Mouse (Mus musculus) frontal cortex, postnatal 36 days (tissue): ENCODE measurements around the gene Cacna1f.

Source experiments
- DNase-seq, 2 experiments: peaks; one replicate each; pipeline ENCODE4 v3.0.0; 2022; ENCODE audit warnings: low spot score in 2 of 2

Cacna1f gene

DNA sequence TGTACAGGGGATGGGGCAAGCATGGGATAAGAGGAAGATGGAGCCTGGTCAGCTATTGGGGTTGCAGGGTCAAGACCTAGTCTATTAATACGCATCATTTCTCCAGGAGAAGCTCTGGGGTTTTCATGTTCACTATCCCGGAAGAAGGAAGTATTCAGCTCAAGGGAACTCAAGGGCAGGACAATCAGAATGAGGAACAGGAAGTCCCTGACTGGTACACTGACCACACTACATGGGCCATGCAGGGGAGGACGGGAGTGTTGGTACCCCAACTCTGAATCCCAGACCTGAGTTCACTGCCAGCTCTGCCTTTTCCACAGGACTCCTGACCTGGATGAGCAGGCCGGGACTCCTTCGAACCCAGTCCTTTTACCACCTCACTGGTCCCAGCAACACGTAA lies 25.7 kb downstream of the Cacna1f start:
- DNase-seq = no peak

DNA sequence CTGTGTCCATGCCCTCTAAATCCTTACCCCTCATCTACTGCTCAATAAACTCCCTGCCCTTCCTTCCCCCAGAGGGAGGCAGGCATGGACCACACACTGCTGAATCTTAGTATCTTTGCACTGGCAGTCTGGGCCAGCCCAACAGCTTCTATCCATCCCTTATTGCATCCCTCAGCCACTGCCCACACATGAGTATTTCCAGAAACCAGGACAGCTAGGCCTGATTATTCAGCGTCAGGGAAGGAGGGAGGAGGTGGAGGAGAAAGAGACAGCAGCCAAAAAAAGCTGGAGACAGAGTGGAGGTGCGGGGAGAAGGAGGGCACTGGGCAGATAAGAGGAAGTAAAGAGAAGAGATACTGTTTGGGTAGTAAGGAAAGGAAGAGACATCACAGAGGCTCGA lies 28.2 kb downstream of the Cacna1f start:
- DNase-seq = peak; percentile 52 to 69

GRCm38 (mm10) chrX:7638401-7639091 lies 31.7 kb downstream of the Cacna1f start, which contains the start of gene Syp:
Gene Syp, plus strand, starts transcription at chrX:7638471.
- DNase-seq = peak; percentile 82 to 91

GRCm38 (mm10) chrX:7639536-7640325 lies 32.8 kb downstream of the Cacna1f start:
- DNase-seq = no peak

DNA sequence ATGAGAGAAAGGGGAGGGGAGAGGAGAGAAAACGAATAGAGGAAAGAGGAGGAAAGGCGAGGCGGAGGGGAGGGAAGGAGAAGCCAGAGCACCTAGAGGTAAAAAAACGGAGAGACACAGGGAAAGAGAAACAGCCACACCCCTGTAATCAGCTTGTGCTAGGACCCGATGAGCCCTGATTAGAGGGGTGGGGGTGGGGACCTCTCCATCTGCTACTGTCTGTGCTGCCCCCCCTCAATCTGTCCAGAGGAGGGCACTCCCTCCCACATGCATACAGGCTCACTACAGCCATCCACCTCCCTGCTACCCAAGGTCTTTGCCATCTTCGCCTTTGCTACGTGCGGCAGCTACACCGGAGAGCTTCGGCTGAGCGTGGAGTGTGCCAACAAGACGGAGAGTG lies 33.9 kb downstream of the Cacna1f start:
- no peak for DNase-seq

DNA sequence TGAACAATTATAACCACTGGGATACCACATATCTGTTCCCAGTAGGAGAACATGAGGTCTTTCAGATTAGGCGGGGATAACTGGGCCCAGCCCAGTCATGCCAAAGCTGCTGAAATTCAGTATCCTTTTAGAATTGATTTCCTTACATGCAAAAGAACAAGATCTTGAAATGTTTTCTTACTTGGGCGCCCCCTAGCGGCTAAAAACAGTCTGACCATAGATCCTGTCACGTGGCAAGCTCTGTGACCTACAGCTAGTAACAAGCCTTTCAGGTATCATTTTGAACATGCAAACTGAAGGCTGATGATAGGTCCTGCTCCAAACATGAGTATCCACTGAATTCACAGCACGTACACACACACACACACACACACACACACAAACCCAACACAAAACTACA lies 38.5 kb downstream of the Cacna1f start:
- DNase-seq = peak; percentile 73 to 87

DNA sequence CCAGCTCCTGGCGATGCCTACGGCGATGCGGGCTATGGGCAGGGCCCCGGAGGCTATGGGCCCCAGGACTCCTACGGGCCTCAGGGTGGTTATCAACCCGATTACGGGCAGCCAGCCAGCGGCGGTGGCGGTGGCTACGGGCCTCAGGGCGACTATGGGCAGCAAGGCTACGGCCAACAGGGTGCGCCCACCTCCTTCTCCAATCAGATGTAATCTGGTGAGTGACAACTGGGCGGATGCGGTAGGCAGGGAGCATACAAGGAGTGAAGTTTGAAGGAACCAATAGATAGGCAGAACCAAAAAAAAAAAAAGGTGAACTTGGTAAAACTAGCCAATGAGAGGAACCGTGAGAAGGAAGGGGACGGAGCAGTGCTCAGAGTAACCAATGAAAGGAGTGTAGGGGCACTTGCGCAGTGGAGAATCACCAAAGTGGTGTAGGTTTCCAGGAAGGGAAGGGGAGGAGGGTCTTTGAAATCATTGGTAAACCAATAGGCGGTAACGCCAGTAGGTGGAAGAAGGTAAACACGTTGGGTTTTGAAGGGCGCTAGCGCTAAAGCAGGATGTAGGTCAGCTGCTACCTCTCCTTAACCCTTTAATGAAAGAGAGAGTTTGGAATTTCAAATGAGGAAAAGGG lies 41.9 kb downstream of the Cacna1f start:
- peak in 1 of 2 experiments; percentile 59 for DNase-seq

DNA sequence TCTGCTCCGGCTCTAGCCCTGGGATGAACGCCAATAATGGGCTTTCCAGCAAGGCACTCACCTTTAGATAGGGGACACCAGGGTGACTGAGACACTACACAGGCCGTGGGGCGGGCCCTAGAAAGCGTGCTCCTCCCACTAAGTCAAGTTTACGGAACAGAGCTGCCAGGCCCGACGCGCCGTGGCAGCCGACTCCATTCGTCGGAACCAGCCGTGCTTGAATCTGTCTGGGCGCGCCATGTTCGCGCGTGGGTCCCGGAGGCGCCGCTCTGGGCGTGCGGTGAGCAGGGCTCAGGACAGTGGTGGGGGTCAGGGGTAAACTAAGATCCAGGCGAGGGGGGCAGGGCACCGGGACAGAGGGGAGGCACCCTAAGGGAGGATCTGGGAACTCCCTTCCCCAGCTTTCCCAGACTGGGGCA lies 50.3 kb downstream of the Cacna1f start, which contains the start of gene Prickle3:
TSS of gene Prickle3 (plus strand) at position 40 of the 419 bp plus-strand sequence.
- no peak for DNase-seq

GRCm38 (mm10) chrX:7658031-7658784 lies 51.3 kb downstream of the Cacna1f start:
- DNase-seq = no peak

GRCm38 (mm10) chrX:7658785-7659589 lies 52.1 kb downstream of the Cacna1f start:
- no peak for DNase-seq

- DNase-seq = no peak
Measured at GRCm38 (mm10) chrX:7661086-7661485, 54.2 kb downstream of the Cacna1f start.

DNA sequence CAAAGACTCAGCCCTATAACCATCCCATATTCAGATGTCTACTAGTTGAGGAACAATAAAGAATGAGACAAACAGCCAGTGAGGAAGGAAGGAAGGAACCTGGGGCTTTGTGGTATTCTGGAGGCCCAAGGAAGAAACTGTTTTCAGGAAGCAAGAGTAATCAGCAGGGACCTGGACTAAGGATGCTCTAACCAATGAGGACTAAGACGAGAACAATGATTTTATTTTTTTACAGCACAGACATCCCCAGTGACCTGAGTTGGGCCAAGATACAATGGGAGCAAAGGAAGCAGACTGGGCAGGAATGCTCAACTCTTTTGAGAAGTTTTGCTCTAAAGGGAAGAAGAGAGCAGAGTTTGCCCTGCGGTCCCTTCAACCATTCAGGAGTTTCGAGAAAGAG lies 56.1 kb downstream of the Cacna1f start:
- DNase-seq = no peak

DNA sequence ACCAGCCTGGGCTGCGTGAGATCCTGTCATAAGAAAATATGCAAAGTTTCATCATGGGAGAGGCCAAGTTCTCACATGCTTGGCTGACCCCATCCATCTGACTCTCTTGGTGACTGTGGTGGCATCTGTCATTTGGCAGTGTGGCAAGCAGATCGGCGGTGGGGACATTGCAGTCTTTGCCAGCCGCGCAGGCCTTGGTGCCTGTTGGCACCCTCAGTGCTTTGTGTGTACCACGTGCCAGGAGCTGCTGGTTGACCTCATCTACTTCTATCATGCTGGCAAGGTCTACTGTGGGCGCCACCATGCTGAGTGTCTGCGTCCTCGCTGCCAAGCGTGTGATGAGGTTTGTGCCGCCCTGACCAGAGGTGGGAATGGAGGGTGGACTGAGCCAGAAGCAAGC lies 57.9 kb downstream of the Cacna1f start:
- DNase-seq = no peak

DNA sequence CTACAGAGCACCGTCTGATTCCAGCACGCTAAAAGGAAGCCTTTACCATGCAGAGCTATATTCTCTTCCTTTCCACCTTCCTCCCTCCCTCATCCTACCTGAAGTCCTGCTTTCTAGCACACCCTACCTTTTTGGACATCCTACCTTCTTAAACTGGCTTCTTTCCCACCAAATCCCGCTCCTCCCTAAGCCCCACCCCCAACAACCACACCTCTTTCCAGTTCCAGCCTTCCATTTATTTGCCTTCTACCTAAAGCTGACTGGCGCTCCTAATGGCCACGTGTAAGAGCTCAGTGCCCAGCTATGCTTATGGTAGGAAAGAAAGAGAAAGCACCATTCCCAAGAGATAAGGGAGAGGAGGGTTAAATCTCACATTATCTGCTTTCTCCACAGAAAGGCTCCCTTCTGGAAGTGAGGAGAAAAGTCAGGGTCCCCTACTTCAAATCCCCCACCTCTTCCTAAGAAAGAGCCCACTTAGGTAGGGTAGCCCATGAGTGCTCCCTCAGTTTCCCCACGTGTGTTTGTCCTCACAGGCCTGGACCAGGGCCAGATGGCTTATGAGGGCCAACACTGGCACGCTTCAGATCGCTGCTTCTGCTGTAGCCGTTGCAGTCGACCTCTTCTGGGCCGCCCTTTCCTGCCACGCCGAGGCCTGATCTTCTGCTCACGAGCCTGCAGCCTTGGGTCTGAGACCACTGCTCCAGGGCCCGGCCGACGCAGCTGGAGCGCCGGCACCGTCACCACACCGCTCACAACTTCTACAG lies 59.0 kb downstream of the Cacna1f start:
- DNase-seq = no peak

GRCm38 (mm10) chrX:7670390-7670881 lies 63.6 kb downstream of the Cacna1f start:
- peak in 1 of 2 experiments; percentile 30 for DNase-seq

- DNase-seq = no peak
Measured at GRCm38 (mm10) chrX:7670921-7671623, 64.2 kb downstream of the Cacna1f start, which contains the start of gene Plp2. Gene Plp2, minus strand, starts transcription at chrX:7671390.

- no peak for DNase-seq
Measured at GRCm38 (mm10) chrX:7672739-7673138, 65.9 kb downstream of the Cacna1f start.

GRCm38 (mm10) chrX:7673578-7674281 lies 66.8 kb downstream of the Cacna1f start:
- no peak for DNase-seq
